Mouse (Mus musculus) myocyte (in vitro differentiated cells): ENCODE data around the gene Scamp3.

ENCODE experiments used
- CEBPB ChIP-seq: IDR thresholded peaks from 2 replicates; pipeline ENCODE4 v1.6.1; 2011; ENCODE audit warnings: mild to moderate bottlenecking, moderate library complexity; ENCODE audit not compliant: poor library complexity, insufficient read depth, severe bottlenecking
- E2F4 ChIP-seq: IDR thresholded peaks from one replicate; pipeline ENCODE4 v1.6.1; 2011; ENCODE audit warnings: mild to moderate bottlenecking, control low read depth, moderate library complexity; ENCODE audit not compliant: insufficient read depth
- MAX ChIP-seq: IDR thresholded peaks from one replicate; pipeline ENCODE4 v1.6.1; 2011; ENCODE audit warnings: low read depth, mild to moderate bottlenecking, control low read depth
- MYOG ChIP-seq, 3 experiments: IDR thresholded peaks; one replicate each; pipeline ENCODE4 v1.6.1; 2011; ENCODE audit warnings: control low read depth in 2 of 3, low read depth in 2 of 3, mild to moderate bottlenecking in 2 of 3; ENCODE audit not compliant: insufficient read length in 2 of 3, control insufficient read depth in 1 of 3, insufficient read depth in 1 of 3
- POLR2A ChIP-seq: IDR thresholded peaks from one replicate; pipeline ENCODE4 v1.6.1; 2011; ENCODE audit warnings: low read depth, mild to moderate bottlenecking, control low read depth, moderate library complexity; ENCODE audit not compliant: insufficient read length
- POLR2AphosphoS2 ChIP-seq: IDR thresholded peaks from one replicate; pipeline ENCODE4 v1.6.1; 2011; ENCODE audit warnings: low read depth, control low read depth; ENCODE audit not compliant: insufficient read length
- TCF12 ChIP-seq: IDR thresholded peaks from one replicate; pipeline ENCODE4 v1.6.1; 2011; ENCODE audit warnings: mild to moderate bottlenecking, control low read depth; ENCODE audit not compliant: poor library complexity, insufficient read depth, severe bottlenecking
- TCF3 ChIP-seq: IDR thresholded peaks from one replicate; pipeline ENCODE4 v1.6.1; 2011; ENCODE audit warnings: low read depth, control low read depth; ENCODE audit not compliant: insufficient read length
- USF1 ChIP-seq: IDR thresholded peaks from one replicate; pipeline ENCODE4 v1.6.1; 2011; ENCODE audit warnings: low read depth, mild to moderate bottlenecking, control low read depth, moderate library complexity

DNA sequence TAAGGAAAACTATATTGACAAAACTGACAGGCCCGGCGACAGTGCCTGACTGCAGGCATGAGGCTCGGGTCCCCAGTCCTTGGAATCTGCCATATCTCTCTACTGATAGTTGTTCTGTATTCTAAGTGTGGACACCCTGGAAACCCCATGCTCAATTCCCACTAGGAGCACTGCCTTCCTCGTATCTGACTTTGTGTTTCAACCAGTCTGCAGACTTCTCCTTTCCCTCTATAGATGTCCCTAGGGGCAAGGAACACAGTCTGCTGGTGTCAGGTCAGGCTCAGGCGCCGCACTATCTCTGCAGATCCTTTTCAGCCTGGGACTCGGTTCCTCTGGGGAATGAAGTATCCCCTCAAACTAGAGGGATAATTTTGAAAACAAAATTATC, 44.2 kb upstream of the Scamp3 start:
- no peak for TF ChIP-seq CEBPB
- TF ChIP-seq TCF12 = no peak
- no peak for TF ChIP-seq POLR2A
- TF ChIP-seq USF1 = no peak
- no peak for TF ChIP-seq MAX
- no peak for TF ChIP-seq MYOG (IDR thresholded peaks at IDR 0.05; ENCODE audit: control insufficient read depth in 1 of 3, insufficient read depth in 1 of 3, insufficient read length in 2 of 3, low read depth in 2 of 3)
- TF ChIP-seq E2F4 = no peak
- no peak for TF ChIP-seq TCF3
- no peak for TF ChIP-seq POLR2AphosphoS2
